Mouse (Mus musculus): ENCODE results near the gene Gm5767. TPM values are rescaled to one million over a fixed set of nuclear protein-coding genes. Genes with fewer than 3 reads are reported as not detected.

Gm5767 gene
- total RNA-seq (2015) (not detected in 2 replicates), total RNA-seq (2017) (not detected in 2 replicates)

DNA sequence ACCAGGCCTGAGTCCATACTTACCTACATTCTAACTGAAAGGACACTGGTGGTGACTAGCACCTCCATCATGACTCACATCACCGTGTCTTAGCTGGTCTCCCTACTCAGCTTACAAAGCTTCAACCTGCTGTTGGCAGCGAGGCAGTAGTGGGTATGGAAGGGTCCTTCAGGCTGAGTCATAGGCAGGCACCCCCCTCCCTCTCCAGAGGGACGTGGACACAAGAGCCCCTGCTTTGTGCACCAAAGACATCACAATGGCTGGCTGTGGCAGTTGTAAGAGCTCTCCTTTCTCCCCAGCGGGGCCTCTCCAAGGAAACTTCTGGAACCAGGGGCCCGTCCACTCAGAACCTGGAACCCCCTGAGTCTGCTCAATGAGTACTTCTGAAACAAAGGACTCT is at the start of gene Gm5767:
TSS of gene Gm5767 (plus strand) at position 301 of the 400 bp plus-strand sequence.
- ATAC-seq (replicated peaks; ENCODE audit: poor library complexity): no peak

DNA sequence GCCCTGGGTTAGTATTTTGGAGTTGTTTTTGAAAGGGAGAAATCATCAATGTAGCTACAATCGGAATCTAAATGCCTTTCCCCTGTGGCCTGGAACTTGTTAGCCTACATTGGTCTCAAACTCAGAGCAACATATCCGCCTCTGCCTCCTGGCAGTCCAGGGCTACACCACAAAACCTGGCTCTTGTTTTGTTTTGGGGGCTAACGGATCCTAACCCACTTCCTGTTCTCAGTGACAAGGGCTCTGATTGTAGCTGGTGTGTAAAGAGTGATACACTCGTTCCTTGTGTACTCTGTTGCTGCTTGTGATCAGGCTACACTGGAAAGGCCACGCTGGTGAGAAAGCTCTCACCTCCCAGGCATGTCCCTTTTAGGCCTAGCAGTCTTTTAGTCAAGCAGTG is 49.1 kb upstream of the Gm5767 start:
- peak; percentile 59 for ATAC-seq (replicated peaks; ENCODE audit: poor library complexity)

DNA sequence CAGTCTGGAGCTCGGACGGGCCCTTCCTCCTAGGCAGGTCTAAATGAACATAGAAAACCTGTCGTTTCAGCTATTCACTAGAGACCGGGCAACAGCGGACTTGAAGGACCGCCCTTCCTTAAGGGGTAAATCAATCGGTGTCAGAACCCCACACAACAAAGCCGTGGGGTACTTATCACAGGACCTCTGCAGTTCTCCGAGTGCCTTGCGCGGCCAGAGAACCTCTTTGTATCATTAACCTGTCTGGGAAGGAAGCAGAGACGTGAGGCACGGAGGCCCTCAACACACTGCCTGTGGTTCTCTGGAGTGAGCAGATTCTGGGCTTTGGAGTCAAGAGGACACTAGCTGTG is 43.7 kb upstream of the Gm5767 start:
- peak; percentile 24 for ATAC-seq (replicated peaks; ENCODE audit: poor library complexity)

DNA sequence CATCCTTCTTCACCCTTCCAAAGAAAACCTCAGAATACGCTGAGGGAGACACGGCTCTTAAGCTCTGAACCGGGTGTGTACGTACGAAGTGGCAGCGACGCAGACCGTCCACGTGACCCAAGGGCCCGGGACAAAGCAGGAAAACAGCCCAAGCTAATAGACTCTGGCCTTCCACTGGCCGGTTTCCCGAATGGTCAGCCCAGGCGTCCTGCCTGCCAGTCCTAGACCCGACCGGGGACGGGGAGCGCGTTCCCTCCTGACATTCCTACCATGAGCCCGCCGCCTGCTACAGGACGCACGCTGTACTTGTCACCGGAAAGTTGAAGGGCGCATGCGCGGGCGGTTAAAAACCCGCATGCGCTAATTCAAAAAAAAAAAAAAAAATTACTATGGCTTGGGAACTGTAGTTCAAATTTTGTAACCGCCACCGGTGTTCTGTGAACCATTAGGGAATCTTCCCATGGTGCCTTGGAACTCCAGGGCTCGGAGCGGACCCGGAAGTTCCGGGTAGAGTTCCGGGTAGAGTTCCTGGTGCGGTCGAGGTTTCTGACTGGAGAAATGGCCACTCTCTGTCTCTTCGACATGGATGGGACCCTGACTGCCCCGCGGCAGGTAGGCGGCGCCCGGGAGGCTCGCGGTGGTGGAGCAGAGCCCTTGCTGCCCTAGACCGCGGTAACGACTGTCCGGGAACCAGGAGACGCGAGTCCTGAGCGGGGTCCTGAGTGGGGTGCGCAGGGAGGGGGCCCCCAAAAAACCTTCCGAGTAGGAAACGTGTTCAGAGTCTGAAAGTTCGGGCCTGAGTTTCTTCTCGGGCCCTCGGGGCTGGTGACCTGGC is 43.1 kb upstream of the Gm5767 start, which contains the start of the genes Pmm2 and Tmem186:
TSS of gene Pmm2 (plus strand) at position 458 of the 835 bp plus-strand sequence.
TSS of gene Tmem186 (minus strand) at position 496 of the 835 bp plus-strand sequence.
- peak; percentile 82 for ATAC-seq (replicated peaks; ENCODE audit: poor library complexity)

DNA sequence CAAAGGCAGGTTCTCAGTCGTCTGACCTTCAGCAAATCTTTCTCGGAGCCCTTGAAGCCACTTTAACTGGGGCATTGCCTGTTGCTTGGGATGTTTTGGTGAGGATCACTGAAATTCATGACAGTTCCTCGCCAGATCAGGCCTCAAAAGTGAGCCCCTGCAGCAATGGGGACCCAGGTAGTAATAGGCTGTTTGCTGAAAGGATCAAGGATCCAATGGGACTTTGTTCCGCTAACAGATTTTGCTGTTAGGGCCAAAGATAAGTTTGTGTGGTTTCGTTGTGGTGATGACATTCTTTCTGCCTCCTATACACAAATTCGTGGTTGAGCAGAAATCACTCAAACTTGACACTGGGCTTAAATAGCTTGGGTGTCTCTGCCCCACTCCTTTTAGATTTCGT is 42.4 kb upstream of the Gm5767 start:
- ATAC-seq (replicated peaks; ENCODE audit: poor library complexity): no peak

DNA sequence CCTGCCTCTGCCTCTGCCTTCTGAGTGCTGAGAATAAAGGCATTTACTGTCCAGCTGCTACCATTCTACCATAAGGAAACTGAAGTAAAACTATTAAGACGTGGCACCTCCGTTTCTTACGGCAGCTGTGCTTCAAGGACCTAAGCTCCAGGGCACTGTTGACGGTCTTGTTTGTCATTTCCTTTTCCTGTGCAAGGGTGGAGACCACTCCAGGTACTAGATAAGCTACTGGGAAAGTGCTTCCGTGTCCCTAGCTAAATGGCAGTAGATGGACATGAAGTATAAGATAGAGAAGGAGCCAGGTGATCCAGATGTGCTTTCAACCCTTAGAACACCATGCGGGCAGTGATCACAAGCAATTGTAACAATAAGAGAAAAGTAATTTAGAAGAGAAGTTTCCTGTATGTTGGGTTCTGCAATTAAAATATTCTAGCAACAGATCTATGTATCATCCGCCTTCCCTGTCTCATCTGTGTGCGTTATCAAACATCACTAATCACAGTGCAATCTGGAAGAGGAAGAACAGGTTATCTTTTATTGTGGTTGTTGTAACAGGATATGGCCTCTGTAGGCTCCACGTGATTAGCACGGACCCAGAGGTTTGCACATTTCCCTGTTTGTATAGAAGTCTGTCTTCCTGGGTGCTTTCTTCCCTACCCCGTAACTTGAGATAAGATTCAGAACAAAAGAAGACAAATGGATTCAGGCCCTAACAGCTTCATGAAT is 40.9 kb upstream of the Gm5767 start:
- ATAC-seq (replicated peaks; ENCODE audit: poor library complexity): no peak

DNA sequence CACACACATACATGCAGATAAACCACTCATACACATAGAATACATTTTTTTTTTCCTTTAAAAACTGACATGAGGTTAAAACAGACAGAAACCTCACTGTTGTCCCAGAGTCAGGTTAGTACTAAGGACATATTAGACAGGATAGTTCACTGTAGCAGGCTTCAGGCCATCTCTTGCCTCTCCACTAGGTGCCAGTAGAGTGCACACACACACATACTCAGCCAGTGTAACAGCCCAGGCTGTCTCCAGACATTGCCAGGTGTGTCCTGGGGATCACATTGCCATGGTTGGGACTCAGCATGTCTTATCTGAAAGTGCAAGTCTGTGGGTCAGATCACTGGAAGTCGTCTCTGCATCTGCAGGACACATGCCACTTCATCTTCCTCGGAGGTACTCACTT is 36.7 kb upstream of the Gm5767 start:
- peak; percentile 98 for ATAC-seq (replicated peaks; ENCODE audit: poor library complexity)

DNA sequence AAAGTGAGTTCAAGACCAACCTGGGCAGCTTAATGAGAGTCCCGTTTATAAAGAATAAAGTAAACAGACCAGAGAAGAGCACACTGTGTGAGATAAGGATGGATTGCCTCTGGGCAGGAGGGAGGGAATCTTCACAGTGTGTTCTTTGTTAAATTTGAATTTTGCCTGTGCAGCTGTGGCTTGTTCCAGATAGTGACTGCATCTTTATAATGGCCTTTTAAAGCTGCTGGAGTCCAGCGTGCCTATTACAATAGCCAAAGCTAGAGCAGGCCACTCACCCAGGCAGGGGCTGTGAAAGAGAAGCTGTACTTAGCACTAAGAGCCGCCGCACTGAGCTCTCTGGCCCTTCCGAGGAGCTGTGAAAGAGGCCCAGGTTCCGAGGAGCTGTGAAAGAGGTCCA is 35.0 kb upstream of the Gm5767 start:
- ATAC-seq (replicated peaks; ENCODE audit: poor library complexity): no peak

DNA sequence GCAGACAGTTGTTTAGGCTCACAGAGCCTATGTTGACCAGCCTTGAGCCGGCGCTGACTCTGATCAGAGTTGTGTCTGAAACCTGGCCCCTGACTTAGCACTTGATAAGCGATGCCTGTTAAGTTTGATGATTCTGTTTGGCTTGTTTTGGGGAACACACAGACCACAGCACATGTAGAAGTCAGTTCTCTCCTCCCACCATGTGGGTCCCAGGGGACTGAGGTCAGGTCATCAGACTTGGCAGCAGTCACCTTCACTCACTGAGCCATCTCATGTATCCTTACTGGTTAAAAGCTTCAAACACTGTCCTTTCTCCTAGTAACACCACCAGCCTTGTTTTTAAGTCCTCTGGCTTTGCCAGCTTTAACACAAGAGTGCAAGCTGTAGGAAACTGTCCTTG is 30.6 kb upstream of the Gm5767 start:
- ATAC-seq (replicated peaks; ENCODE audit: poor library complexity): no peak

DNA sequence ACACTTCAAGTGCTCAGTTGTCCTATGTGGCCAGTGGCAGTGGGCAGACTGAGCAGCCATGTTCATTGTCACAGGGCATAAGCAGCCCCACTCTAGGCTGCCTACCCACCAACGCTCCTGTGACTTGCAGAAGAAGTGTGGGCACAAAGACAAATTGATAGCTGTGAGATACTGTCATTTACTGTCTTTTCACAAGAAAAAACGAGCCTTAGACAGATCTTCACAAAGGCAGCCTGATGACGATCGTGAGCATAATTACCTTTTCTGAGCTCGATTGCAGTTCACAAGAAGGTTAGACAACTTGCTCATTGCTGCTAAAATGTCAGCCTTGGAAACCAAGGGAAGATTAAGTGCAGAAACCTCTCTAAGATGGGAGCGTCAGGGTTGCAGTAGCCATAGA is 25.5 kb upstream of the Gm5767 start:
- ATAC-seq (replicated peaks; ENCODE audit: poor library complexity): no peak

DNA sequence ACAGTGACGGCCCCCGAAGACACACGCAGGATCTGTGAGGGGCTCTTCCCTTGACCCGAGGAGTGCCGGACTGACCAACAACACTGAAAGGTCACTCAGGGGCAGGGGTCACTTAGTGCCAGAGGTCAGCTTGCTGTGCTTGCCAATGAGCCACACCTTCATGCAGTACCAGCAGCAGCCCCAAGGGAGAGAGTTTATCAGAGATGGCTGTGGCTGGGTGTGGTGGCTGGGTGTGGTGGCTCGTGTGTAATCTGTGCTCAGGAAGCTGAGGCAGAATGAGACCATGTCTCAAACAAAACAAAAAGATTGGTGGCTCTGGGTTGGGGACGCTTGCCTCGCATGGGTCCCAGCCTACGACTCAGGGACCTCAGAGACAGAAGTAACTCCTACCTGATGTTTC is 25.0 kb upstream of the Gm5767 start:
- peak; percentile 77 for ATAC-seq (replicated peaks; ENCODE audit: poor library complexity)

DNA sequence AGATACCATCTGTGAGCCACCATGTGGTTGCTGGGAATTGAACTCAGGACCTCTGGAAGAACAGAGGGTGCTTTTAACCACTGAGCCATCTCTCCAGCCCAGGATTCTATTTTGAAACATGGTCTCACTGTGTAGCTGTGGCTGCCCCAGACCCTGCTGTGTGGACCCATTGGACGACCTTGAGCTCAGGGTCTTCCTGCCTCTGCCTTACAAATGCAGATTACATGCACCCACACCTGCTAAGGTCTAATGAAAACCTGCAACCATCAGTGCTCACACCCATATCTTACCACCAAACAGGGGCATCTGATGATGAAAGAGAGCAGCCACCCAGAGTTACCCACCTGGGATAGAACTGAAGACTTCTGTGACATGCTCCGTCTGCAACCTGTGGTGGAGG is 24.3 kb upstream of the Gm5767 start:
- no peak for ATAC-seq (replicated peaks; ENCODE audit: poor library complexity)

DNA sequence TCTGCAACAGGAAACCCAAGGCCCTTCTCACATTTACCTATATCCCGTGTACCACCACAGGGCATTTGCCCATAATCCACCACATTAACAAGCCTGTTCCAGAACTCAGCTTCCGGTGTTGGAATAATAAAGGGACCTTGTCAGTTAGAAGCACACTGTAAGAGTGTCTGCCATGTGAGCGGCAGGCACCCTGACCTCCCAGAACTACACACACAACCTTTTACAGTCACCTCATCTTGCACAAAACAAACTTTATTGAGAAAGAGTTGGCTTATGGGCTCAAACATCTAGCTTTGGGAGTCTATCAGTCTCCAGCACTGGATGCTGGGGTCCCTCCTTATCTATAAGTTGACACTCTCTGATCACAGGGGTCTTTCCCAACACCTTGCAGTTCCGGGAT is 22.2 kb upstream of the Gm5767 start:
- no peak for ATAC-seq (replicated peaks; ENCODE audit: poor library complexity)

DNA sequence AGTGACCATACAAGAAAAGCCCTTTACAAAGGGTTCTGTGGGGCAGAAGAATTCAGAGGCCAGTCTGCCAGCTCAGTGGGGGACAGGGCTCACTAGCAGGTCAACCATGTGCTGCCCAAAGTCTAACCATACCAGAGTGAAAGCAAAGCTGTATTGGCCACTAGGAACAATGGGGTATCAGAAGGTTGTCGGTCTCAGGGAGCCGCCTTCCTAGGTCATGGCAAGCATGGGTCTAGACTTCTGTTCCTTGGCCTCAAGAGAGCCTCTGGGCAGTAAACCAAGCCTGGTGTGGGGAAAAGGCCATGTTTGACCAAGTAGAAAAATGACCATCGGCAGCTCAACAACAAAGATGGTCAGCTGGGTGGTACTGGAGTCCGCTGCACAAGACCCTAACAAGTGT is 21.8 kb upstream of the Gm5767 start:
- ATAC-seq (replicated peaks; ENCODE audit: poor library complexity): no peak

DNA sequence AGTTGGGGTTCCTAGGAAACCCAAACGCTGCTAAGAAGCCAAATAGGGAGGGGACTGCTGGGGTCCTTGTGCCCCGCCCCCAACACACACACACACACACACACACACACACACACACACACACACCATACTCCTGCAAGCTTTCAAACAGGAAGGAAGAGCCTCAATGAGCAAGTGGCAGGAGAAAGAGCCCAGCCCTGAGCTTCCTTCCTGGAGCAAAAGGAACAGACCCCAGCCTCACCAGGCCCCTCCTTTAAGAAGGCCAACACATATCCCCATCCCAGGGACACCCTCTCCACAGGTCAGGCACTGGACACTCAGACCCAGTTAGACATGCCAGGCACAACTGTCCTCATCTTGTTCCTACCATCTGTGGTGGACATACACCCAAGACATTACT is 17.5 kb upstream of the Gm5767 start:
- no peak for ATAC-seq (replicated peaks; ENCODE audit: poor library complexity)

DNA sequence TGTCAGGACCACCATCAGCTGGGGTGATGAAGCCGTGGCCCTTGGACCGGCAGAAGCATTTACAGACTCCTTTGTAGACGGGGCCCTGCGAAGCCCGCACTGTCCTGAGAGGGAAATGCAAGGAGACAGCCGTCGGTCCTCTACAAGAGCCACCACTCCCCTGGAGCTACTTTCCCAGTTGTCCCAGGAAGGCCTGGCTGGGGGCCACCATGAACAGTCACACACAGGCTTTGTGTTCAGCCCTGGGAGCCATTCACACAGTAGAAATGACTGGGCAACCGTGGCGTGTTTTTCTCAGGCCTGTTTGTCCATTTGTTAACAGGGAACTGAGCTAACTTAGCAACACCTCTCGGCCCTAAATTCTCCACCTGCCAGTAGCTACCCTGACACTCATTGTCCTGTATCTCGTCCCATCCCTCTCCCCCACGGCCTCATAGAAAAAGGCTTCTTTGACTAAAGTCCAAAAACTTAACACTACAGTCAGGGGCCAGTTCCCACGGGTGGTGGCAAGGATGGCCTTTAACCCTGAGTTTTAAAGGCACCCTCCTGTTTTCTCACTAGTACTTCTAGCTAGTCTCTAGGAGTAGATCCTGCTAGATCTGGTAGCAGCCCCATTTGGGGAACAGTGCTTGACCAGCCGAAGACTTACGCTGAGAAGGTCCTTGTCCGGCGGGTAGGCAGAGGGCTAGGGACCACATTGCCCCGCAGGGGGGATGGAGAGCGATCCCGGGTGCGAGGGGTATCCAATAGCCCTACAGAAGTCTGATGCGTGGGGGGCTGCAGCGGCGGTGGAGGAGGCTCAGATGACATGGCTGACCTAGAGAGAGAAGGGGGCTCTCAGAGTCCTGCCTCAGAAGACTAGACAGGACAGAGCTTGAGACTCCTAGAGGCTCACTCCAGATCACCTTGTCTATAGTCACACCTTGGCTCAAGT is 16.7 kb upstream of the Gm5767 start:
- no peak for ATAC-seq (replicated peaks; ENCODE audit: poor library complexity)

DNA sequence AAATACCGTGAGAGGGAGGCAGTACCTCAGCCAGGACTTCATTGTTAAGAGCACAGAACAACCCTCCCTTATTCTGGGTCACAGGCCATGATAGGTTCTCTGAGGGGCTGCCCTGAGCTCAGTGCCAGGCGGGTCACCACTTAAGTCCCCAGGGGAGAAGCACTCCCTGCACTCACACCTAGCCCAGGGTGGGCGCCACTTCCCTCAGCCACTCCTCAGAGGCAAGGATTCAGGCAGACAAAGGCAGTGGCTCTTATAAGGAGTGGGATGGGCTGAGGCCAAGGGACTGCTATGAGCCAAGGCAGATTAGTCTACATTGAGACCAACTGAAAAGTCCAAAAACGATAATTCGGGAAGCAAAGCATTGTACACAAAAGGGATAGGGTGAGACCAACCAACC is 15.2 kb upstream of the Gm5767 start:
- ATAC-seq (replicated peaks; ENCODE audit: poor library complexity): no peak

DNA sequence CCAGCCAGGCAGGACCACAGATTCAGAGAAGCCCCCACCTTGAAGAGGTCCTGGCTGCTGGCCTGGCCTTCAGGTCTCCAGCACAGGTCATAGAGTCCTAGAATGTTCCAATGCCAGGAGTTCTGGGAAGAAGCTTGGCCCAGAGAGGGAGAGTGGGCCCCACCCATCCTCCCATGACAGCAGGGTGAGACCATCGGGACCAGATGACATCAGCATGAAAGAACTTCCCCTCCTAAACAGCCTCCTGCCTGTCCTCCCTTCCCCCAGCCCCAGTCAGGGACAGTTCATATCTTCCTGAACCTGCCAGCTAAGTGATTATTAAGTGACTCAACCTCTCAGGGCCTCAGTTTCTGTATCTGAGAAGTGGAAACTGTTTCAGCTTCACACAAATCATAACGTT is 14.1 kb upstream of the Gm5767 start:
- ATAC-seq (replicated peaks; ENCODE audit: poor library complexity): peak; percentile 30; the same call in 1 of the 2 replicates

DNA sequence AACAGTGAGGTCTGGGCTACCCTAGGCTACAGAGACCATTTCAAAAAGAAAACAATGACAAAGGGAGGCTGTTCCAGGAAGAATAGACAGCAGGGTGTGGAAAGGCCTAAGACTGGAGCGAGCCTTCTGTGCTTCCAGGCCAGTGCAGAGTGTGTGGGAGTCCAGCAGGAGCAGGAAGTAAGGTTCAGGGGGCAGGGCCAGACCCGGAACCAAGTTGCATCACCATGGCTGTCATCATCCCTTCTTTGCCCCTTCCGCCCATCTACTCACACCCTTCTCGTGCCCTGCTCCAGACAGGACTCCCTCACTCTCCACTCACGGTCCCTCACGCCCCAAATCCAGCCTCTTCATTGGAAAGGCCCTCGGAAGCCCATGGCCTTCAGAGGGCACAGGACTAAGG is 13.3 kb upstream of the Gm5767 start:
- ATAC-seq (replicated peaks; ENCODE audit: poor library complexity): peak; percentile 48

DNA sequence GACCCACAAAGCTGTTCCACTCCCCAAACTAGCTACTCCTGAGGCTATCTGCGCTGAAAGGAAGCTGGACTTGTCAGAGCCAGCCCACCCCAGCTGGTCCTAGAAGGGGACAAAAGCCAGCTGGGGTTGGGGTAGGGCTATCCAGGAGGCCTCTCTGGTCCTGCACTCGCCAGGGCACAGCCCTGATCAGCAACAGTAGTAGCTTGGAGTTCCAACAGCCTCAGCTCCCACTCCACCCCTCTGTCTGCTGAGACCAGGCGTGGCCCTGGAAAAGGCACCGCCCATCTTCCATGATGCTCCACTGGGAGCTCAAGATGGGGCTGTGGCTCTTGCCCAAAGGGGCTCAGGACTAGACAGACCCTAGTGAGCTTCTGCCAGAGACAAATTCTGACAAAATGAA is 12.8 kb upstream of the Gm5767 start:
- ATAC-seq (replicated peaks; ENCODE audit: poor library complexity): no peak

DNA sequence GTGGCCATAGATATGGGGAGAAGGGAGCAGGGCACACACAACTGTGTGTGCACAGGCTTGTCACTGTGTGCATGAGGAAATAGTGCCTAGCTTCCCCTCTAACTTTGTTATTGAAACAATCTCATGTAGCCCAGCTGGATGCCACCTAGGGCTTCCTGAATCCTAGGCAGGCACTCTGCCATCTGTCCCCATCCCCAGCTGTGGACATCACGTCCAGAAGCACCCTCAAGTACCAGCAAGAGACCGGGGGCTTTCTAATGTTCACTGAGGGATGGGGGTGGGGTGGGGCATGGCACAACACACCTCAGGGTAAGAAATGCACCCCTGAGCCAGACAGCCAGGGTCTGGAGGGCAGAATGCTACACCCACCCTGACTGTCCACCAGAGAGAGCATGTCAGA is 12.2 kb upstream of the Gm5767 start:
- no peak for ATAC-seq (replicated peaks; ENCODE audit: poor library complexity)

Data from megakaryocyte progenitor cell, adult 5-6 weeks (primary cell).